Mouse (Mus musculus): ENCODE measurements around the gene Tbc1d21. TPM values are rescaled to one million over a fixed set of nuclear protein-coding genes. Genes with fewer than 3 reads are reported as not detected.

Gene Tbc1d21
- total RNA-seq, 2 experiments from 2014 or later: not detected

GRCm38 (mm10) chr9:58346498-58346897, 23.8 kb downstream of the Tbc1d21 start:
- no peak for ATAC-seq (replicated peaks; ENCODE audit: poor library complexity, severe bottlenecking)

GRCm38 (mm10) chr9:58345963-58346362, 24.3 kb downstream of the Tbc1d21 start:
- ATAC-seq (replicated peaks; ENCODE audit: poor library complexity, severe bottlenecking): no peak

DNA sequence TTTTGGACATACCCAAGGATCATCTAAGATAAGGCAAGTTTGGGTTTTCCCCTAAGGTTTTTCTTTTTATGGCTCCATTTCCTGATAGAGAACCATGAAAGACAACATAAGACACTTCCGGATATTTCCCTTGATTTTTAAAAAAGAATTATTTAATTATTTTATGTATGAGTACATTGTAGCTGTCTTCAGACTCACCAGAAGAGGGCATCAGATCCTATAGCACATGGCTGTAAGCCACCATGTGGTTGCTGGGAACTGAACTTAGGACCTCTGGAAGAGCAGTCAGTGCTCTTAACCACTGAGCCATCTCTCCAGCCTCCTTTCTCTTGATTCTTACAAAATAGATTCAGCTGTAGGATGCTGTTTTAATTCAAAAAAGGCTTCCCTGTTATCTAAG, 28.5 kb downstream of the Tbc1d21 start:
- ATAC-seq (replicated peaks; ENCODE audit: poor library complexity, severe bottlenecking): no peak

- no peak for ATAC-seq (replicated peaks; ENCODE audit: poor library complexity, severe bottlenecking)
Observed at GRCm38 (mm10) chr9:58336650-58337281, 33.5 kb downstream of the Tbc1d21 start.

DNA sequence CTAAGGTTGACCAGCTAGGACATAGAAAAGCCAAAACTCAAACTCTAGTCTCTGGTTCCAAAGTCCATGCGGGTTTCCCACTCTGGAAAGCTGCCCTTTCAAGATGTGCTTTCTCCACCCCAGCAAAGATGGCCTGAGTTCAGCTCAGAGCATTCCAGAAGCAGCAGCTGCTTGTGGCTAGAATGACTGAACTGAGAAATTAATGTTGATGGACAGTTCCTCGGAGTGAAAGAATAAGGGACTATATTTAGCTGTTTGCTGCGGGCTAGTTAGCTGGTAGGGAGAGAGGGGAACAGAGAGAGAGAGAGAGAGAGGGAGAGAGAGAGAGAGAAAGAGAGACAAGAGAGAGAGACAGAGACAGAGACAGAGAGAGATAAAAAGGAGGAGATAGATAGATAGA, 39.0 kb downstream of the Tbc1d21 start:
- ATAC-seq (replicated peaks; ENCODE audit: poor library complexity, severe bottlenecking): no peak

DNA sequence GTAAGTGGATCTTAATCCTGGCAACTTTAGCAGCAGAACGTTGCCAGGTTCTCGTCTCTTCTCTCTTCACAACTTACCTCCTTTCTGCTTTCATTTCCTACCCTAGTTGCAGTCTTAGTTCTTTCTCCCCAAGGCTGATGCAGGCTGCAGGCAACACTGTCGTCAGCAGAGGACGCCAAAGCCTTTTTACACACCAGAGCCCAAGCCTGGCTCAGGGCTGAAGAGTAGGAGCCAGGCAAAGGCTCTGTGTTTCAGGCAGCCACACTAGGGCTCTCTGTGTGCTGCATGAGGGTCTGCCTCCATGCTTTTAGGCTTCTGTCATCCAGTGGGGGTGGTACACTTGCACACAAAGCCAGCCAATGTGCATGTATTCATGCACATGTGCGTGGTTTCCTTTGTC, 40.0 kb downstream of the Tbc1d21 start:
- no peak for ATAC-seq (replicated peaks; ENCODE audit: poor library complexity, severe bottlenecking)

DNA sequence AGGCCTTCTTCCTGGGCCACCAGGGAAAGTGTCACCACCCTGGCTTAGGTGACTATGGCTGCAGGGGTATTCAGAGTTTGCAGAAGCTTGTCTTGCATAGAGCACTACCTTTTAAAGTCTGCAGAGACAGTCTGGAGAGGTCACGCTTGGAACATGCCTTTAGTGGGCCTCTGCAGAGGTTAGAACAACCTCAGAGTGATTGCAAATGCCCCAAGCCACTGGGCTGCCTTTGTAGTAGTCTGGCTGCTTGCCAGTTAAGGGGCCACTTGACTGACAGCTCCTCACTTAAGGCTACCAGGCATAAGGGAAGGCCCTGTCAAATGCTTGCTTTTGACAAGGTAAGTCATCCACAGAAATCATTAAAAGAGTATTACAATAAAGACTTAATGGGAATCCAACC, 42.9 kb downstream of the Tbc1d21 start:
- no peak for ATAC-seq (replicated peaks; ENCODE audit: poor library complexity, severe bottlenecking)

DNA sequence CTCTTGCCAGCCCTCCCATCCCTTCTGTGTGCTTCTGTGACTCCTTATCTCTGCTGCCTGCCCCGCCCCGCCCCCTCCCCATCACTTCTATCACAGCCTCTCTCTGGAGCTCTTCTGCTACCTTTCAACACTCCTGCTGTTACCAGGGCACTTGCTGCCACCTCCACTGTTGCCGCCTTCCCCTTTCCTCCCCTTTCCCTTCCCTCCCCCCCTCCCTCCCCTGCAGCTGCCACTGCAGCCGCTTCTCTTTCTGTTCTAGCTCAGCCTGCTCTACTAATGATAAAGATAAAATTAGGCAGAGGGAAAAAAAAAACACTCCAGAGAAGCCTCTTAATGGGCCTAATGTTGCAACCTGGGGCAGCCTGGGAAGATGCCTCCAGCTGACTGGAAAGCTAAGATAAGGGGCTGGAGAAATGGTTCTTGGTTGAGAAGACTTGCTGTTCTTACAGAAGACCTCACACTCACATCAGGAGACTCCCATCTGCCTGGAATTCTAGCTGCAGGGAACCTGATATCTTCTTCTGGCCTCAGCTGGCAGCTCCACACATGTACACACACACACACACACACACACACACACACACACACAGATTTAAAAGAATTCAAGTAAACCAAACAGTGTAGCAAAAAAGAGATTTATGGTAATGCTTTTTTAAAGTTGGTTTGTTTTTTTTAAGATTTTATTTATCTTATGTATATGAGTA, 43.6 kb downstream of the Tbc1d21 start:
- ATAC-seq (replicated peaks; ENCODE audit: poor library complexity, severe bottlenecking): no peak

- ATAC-seq (replicated peaks; ENCODE audit: poor library complexity, severe bottlenecking): no peak
Observed at GRCm38 (mm10) chr9:58321681-58322080, 48.6 kb downstream of the Tbc1d21 start.

- ATAC-seq (replicated peaks; ENCODE audit: poor library complexity, severe bottlenecking): no peak
Observed at GRCm38 (mm10) chr9:58318317-58318716, 51.9 kb downstream of the Tbc1d21 start.

DNA sequence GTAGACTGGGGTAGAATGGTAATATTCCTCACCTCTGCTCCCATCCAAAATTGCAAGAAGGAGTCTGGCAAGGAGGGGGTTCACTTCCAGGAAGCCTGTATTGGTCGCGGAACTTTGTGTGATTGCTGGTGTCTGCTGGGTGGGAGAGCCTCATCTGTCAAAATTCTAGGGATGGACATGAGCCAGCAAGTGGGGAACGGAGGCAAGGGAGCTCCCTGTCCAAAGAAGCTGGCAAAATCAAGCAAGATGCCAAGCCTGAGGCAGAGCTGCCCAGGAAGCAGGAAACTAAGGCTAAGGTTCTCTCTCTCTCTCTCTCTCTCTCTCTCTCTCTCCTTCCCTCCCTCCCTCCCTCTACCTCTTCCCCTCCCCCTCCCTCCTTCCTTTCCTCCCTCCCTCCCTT, 52.9 kb downstream of the Tbc1d21 start:
- no peak for ATAC-seq (replicated peaks; ENCODE audit: poor library complexity, severe bottlenecking)

DNA sequence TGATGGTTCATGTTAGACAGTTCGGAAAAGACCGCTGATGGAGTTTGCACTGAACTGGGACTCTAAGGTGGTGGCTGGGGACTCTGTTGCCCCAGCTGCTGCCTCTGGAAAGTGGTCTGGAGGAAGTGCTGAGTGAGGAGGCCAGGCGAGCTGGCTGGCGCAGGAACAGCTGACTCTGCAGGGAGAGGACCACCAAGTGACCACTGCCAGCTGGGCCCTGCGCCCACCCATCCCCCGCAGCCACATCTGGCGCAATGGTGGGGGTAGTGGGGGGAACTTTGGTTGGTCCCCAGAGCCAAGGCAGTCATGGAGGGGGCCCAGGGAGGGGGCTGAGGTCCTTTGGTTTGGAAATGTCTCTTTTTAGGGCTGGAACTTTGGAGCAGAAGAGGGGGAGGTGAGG, 53.5 kb downstream of the Tbc1d21 start:
- no peak for ATAC-seq (replicated peaks; ENCODE audit: poor library complexity, severe bottlenecking)

- no peak for ATAC-seq (replicated peaks; ENCODE audit: poor library complexity, severe bottlenecking)
Observed at GRCm38 (mm10) chr9:58315850-58316249, 54.4 kb downstream of the Tbc1d21 start.

DNA sequence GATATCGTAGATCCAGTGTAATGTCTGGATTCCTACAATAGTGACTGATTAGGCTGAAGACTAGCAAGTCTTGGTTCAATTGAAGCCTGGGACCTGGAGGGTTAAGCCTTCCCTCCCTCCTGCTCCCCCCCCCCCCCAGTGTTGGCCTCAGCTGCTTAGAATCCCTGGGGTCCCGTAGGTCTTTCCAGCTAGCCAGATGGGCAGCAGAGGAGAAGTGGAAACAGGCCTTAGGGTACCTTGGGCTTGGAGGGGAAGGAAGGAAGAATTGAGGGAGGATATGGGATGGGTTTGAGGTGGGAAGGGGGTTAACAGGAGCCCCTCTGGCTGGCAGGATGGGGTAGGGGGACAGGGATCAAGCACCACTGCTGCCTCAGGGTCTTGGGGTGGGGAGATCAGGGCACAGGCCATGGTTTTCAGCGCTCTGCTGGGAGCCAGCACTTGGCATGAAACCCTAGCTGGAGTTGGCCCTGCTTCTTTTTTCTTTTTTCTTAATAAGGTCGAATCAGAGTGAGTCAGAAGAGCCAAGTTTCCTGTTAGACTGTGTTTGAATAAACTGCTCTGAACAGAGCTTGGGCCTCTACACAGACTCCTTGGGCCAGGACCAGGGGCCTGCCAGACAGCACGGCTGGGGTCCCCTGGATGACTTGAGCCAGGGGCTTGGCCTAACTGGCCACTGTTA, 55.4 kb downstream of the Tbc1d21 start:
- ATAC-seq (replicated peaks; ENCODE audit: poor library complexity, severe bottlenecking): no peak

DNA sequence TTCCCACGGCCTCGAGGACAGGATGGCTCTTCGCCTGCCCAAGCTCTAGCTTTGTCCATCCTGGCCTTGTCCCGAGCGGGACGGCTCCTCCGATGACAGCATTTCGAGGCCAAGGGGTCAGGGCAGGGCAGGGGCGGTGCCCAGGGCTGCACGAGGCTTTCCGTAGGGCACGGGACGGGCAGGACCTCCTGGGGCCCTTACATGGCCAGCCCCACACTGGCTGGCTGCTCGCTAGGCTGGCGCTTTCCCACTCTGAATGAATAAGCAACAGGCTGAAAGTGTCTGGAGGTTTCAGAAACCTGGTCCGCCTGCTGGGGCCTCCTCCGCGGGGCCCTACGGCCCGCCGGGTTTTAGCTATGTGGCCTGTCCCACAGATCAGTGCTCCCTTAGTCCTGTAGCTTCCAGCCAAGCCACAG, 57.3 kb downstream of the Tbc1d21 start, which contains the start of gene Loxl1:
Loxl1 (minus strand) TSS at position 243 of the 416 bp plus-strand sequence.
- ATAC-seq (replicated peaks; ENCODE audit: poor library complexity, severe bottlenecking): no peak

- peak; percentile 62 for ATAC-seq (replicated peaks; ENCODE audit: poor library complexity, severe bottlenecking)
Observed at GRCm38 (mm10) chr9:58312196-58312943, 57.9 kb downstream of the Tbc1d21 start.

DNA sequence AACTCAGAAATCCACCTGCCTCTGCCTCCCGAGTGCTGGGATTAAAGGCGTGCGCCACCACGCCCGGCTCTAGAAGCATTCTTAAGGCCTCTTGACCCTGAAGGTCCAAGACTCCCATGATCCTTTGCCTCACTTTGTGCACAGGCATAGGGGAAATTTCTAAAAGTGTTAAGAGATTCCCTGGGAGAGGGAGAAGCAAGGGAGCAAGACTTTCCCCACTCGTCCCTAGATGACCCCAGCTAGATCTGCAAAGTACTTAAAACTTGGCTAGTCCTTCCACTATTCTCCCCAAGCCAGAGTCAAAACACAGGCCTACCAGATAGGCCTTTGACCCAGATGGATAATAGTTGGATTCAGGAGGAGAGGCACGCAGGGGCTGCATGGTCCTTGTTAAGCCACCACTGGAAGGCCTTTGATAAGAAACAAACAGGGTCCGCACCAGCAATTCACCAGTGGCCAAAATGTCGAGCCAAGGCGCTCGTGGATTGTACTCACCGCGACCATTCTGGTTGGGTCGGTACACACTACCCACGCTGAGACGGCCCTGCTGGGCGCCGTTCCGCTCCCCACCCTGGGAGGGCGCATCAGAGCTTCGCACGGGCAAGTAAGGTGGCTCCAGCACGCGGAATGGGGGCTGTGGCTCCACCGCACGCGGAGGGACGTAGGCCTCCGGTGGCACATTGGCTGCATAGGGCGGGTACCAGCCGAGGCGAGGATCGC, 58.9 kb downstream of the Tbc1d21 start:
- ATAC-seq (replicated peaks; ENCODE audit: poor library complexity, severe bottlenecking): no peak

DNA sequence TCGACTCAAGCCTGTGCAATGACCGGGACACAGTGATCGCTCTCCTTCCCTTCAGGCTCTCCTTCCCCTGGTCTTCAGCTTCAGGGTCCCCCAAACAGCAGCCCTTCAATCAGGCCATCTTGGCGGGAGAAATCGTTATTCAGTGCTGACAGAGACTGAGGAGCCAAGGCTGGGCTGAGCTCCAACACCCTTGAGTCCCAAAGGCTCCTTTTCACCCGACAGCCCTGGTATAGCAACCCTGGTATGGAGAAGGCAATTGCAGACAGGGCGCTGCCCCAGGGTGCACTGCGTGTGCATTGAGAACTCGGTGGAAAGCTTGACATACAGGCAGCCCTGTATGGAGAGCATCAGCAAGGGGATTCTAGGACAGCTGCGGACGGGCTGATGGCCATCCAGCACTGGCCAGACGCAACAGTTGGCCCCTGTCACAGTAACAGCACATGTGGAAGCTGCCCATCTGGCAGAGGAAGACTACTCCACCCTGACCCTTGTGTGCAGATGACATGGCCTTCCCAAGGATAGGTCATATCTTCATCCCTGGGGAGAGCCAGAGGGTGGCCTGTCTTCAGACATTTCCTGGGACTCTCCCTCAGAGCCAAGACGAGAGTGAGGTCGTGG, 60.1 kb downstream of the Tbc1d21 start:
- ATAC-seq (replicated peaks; ENCODE audit: poor library complexity, severe bottlenecking): no peak

All from granulocyte monocyte progenitor cell, adult 5-6 weeks (primary cell).